Mouse (Mus musculus) midbrain, embryonic 15.5 days (tissue): ENCODE results near the gene Olfr655. TPM values are rescaled to one million over a fixed set of nuclear protein-coding genes. Genes with fewer than 3 reads are reported as not detected.

Experiments used
- ATAC-seq: fragments of 200-750 bp; cut with Nextera tagmentation; replicated peaks from 2 replicates; pipeline ENCODE4 v1.8.0; 2017; ENCODE audit warnings: moderate TSS enrichment
- H3K27ac ChIP-seq: fragments of 300-500 bp; sonication (generic); 2 replicates; pipeline ENCODE4 v1.5.1; 2015; ENCODE audit warnings: mild to moderate bottlenecking, inconsistent platforms
- H3K27me3 ChIP-seq: fragments of 300-500 bp; sonication (generic); replicated peaks from 2 replicates; pipeline ENCODE4 v1.6.1; 2015; ENCODE audit warnings: inconsistent platforms
- H3K36me3 ChIP-seq: fragments of 300-500 bp; sonication (generic); replicated peaks from 2 replicates; pipeline ENCODE4 v1.6.1; 2015; ENCODE audit warnings: inconsistent platforms
- H3K4me1 ChIP-seq: fragments of 300-500 bp; sonication (generic); 2 replicates; pipeline ENCODE4 v1.6.1; 2015; ENCODE audit warnings: inconsistent platforms
- H3K4me2 ChIP-seq: fragments of 300-500 bp; sonication (generic); 2 replicates; pipeline ENCODE4 v1.6.1; 2015; ENCODE audit warnings: inconsistent platforms, mild to moderate bottlenecking, moderate library complexity
- H3K4me3 ChIP-seq: fragments of 300-500 bp; sonication (generic); 2 replicates; pipeline ENCODE4 v1.5.1; 2015; ENCODE audit warnings: mild to moderate bottlenecking, inconsistent platforms
- H3K9ac ChIP-seq: fragments of 300-500 bp; sonication (generic); 2 replicates; pipeline ENCODE4 v1.6.1; 2015; ENCODE audit warnings: mild to moderate bottlenecking, inconsistent platforms
- H3K9me3 ChIP-seq: fragments of 300-500 bp; sonication (generic); 2 replicates; pipeline ENCODE4 v1.6.1; 2016; ENCODE audit warnings: inconsistent platforms
- WGBS: fragments of 180-500 bp; shearing (Covaris S2); methylation state at CpG from one replicate; pipeline ENCODE4 v1.1.7; 2015; ENCODE audit warnings: mixed read lengths; 5-methylcytosine and 5-hydroxymethylcytosine counted together
- polyA plus RNA-seq: library from polyadenylated mRNA; unstranded; fragments of >200 nt; fragmentation: Nextera tagmentation; extraction: Ambion mirVana; gene quantifications from 2 replicates; pipeline ENCODE4 v1.2.1, GENCODE M21; 2015

The Olfr655 gene
- not detected in 2 replicates for polyA plus RNA-seq

- H3K27ac ChIP-seq: no peak within 1 kb of the TSS
- no peak within 1 kb of the TSS for H3K4me3 ChIP-seq
- no peak within 1 kb of the TSS for H3K9ac ChIP-seq
- H3K9me3 ChIP-seq: no peaks in the 10 kb centered on the region
- WGBS: 87% methylated on average over 2 of the region's 2 CpGs
- no peaks in the 10 kb centered on the region for H3K4me1 ChIP-seq
- H3K27me3 ChIP-seq: no peaks in the 10 kb centered on the region
- no peaks in the 10 kb centered on the region for H3K36me3 ChIP-seq
- ATAC-seq: no peak
- H3K4me2 ChIP-seq: no peak within 1 kb of the TSS
Observed at GRCm38 (mm10) chr7:104601679-104602078, at the start of gene Olfr655. Olfr655 (minus strand) TSS chr7:104601779.

- WGBS: 27% methylated on average over 22 of the region's 22 CpGs
- Histone ChIP-seq H3K36me3 (no peaks in the 10 kb centered on the region), H3K9me3 (no peaks in the 10 kb centered on the region), H3K9ac (no peak within 1 kb of the TSS), H3K27me3 (no peaks in the 10 kb centered on the region), H3K4me1 (no peaks in the 10 kb centered on the region), H3K27ac (no peak within 1 kb of the TSS), H3K4me2 (peak within 1 kb of the TSS; percentile 54), H3K4me3 (peak within 1 kb of the TSS; percentile 36)
- peak; percentile 95 for ATAC-seq
Observed at GRCm38 (mm10) chr7:104646841-104647482, 45.4 kb upstream of the Olfr655 start, which contains the start of gene Olfr658. Olfr658 (minus strand) TSS chr7:104647305.

GRCm38 (mm10) chr7:104624494-104624893 is 22.9 kb upstream of the Olfr655 start, which contains the start of gene Olfr657:
Olfr657 (plus strand) TSS chr7:104624794.
- Histone ChIP-seq H3K4me3 (no peak within 1 kb of the TSS), H3K4me1 (no peaks in the 10 kb centered on the region), H3K4me2 (no peak within 1 kb of the TSS)

GRCm38 (mm10) chr7:104613655-104614054 is 12.1 kb upstream of the Olfr655 start, which contains the start of gene Olfr656:
Olfr656 (plus strand) TSS chr7:104613955.
- Histone ChIP-seq H3K9me3 (no peaks in the 10 kb centered on the region), H3K27me3 (no peaks in the 10 kb centered on the region), H3K27ac (no peak within 1 kb of the TSS), H3K4me2 (no peak within 1 kb of the TSS), H3K4me1 (no peaks in the 10 kb centered on the region), H3K9ac (no peak within 1 kb of the TSS), H3K4me3 (no peak within 1 kb of the TSS), H3K36me3 (no peaks in the 10 kb centered on the region)
- 68% methylated on average over 4 of the region's 4 CpGs for WGBS
- no peak for ATAC-seq

More at GRCm38 (mm10) chr7:104624494-104624893, 22.9 kb upstream of the Olfr655 start, which contains the start of gene Olfr657:
- no peaks in the 10 kb centered on the region for H3K36me3 ChIP-seq
- ATAC-seq: no peak
- no peak within 1 kb of the TSS for H3K27ac ChIP-seq
- no peaks in the 10 kb centered on the region for H3K9me3 ChIP-seq
- no peak within 1 kb of the TSS for H3K9ac ChIP-seq
- H3K27me3 ChIP-seq: no peaks in the 10 kb centered on the region

- H3K36me3 ChIP-seq: no peaks in the 10 kb centered on the region
- no peak overlapping the region for H3K27ac ChIP-seq
- no peak overlapping the region for H3K9ac ChIP-seq
- H3K27me3 ChIP-seq: no peaks in the 10 kb centered on the region
- no peak for ATAC-seq
- no peak overlapping the region for H3K4me3 ChIP-seq
- H3K4me1 ChIP-seq: no peaks in the 10 kb centered on the region
- H3K9me3 ChIP-seq: no peaks in the 10 kb centered on the region
- no peak overlapping the region for H3K4me2 ChIP-seq
Observed at GRCm38 (mm10) chr7:104604727-104605126, 3.1 kb upstream of the Olfr655 start.

- no peaks in the 10 kb centered on the region for H3K4me1 ChIP-seq
- no peaks in the 10 kb centered on the region for H3K27me3 ChIP-seq
- 7% methylated on average over 3 of the region's 3 CpGs for WGBS
- no peak overlapping the region for H3K4me2 ChIP-seq
- no peak overlapping the region for H3K27ac ChIP-seq
- no peak for ATAC-seq
- no peaks in the 10 kb centered on the region for H3K36me3 ChIP-seq
- no peaks in the 10 kb centered on the region for H3K9me3 ChIP-seq
- H3K4me3 ChIP-seq: no peak overlapping the region
- no peak overlapping the region for H3K9ac ChIP-seq
Observed at GRCm38 (mm10) chr7:104603173-104603572, 1.6 kb upstream of the Olfr655 start.

- H3K9me3 ChIP-seq: no peaks in the 10 kb centered on the region
- no peaks in the 10 kb centered on the region for H3K4me1 ChIP-seq
- no peak overlapping the region for H3K27ac ChIP-seq
- H3K27me3 ChIP-seq: no peaks in the 10 kb centered on the region
- no peak overlapping the region for H3K4me3 ChIP-seq
- WGBS: 82% methylated on average over 5 of the region's 5 CpGs
- no peaks in the 10 kb centered on the region for H3K36me3 ChIP-seq
- no peak for ATAC-seq
- no peak overlapping the region for H3K4me2 ChIP-seq
- no peak overlapping the region for H3K9ac ChIP-seq
Observed at GRCm38 (mm10) chr7:104588274-104588673, 13.3 kb downstream of the Olfr655 start.

GRCm38 (mm10) chr7:104586725-104587124 is 14.9 kb downstream of the Olfr655 start, which contains the start of gene Olfr654:
Olfr654 (plus strand) TSS chr7:104587025.
- Histone ChIP-seq H3K9ac (no peak within 1 kb of the TSS), H3K4me1 (no peaks in the 10 kb centered on the region), H3K4me2 (no peak within 1 kb of the TSS), H3K4me3 (no peak within 1 kb of the TSS), H3K9me3 (no peaks in the 10 kb centered on the region), H3K27me3 (no peaks in the 10 kb centered on the region), H3K36me3 (no peaks in the 10 kb centered on the region), H3K27ac (no peak within 1 kb of the TSS)
- 88% methylated on average over 4 of the region's 4 CpGs for WGBS
- ATAC-seq: no peak

- no peaks in the 10 kb centered on the region for H3K36me3 ChIP-seq
- no peaks in the 10 kb centered on the region for H3K9me3 ChIP-seq
- no peaks in the 10 kb centered on the region for H3K27me3 ChIP-seq
- H3K27ac ChIP-seq: no peak overlapping the region
- H3K9ac ChIP-seq: no peak overlapping the region
- H3K4me3 ChIP-seq: no peak overlapping the region
- H3K4me2 ChIP-seq: no peak overlapping the region
- 89% methylated on average over 4 of the region's 4 CpGs for WGBS
- H3K4me1 ChIP-seq: no peaks in the 10 kb centered on the region
- ATAC-seq: no peak
Observed at GRCm38 (mm10) chr7:104581429-104581828, 20.1 kb downstream of the Olfr655 start.

- ATAC-seq: no peak
- Histone ChIP-seq H3K4me1 (no peaks in the 10 kb centered on the region), H3K9me3 (no peaks in the 10 kb centered on the region), H3K36me3 (no peaks in the 10 kb centered on the region), H3K4me2 (no peak overlapping the region), H3K4me3 (no peak overlapping the region), H3K9ac (no peak overlapping the region), H3K27ac (no peak overlapping the region), H3K27me3 (no peaks in the 10 kb centered on the region)
- WGBS: 98% methylated on average over 4 of the region's 4 CpGs
Observed at GRCm38 (mm10) chr7:104580846-104581245, 20.7 kb downstream of the Olfr655 start.

- no peak within 1 kb of the TSS for H3K4me2 ChIP-seq
- no peaks in the 10 kb centered on the region for H3K4me1 ChIP-seq
- whole genome bisulfite sequencing: 76% methylated on average over 2 of the region's 2 CpGs
- ATAC-seq: no peak
- H3K9me3 ChIP-seq: no peaks in the 10 kb centered on the region
- no peak within 1 kb of the TSS for H3K4me3 ChIP-seq
- no peaks in the 10 kb centered on the region for H3K36me3 ChIP-seq
- no peak within 1 kb of the TSS for H3K9ac ChIP-seq
- no peaks in the 10 kb centered on the region for H3K27me3 ChIP-seq
- no peak within 1 kb of the TSS for H3K27ac ChIP-seq
Observed at GRCm38 (mm10) chr7:104577014-104577413, 24.6 kb downstream of the Olfr655 start, which contains the start of gene Olfr653. Olfr653 (plus strand) TSS chr7:104577314.

GRCm38 (mm10) chr7:104560601-104561000 is 41.0 kb downstream of the Olfr655 start, which contains the start of gene Olfr652:
Olfr652 (plus strand) TSS chr7:104560901.
- Histone ChIP-seq H3K36me3 (no peaks in the 10 kb centered on the region), H3K4me3 (no peak within 1 kb of the TSS), H3K9me3 (no peaks in the 10 kb centered on the region), H3K4me2 (no peak within 1 kb of the TSS), H3K4me1 (no peaks in the 10 kb centered on the region), H3K27me3 (no peaks in the 10 kb centered on the region), H3K27ac (no peak within 1 kb of the TSS), H3K9ac (no peak within 1 kb of the TSS)
- no peak for ATAC-seq

GRCm38 (mm10) chr7:104552700-104553099 is 48.9 kb downstream of the Olfr655 start:
- Histone ChIP-seq H3K4me1 (no peaks in the 10 kb centered on the region), H3K27ac (no peak overlapping the region), H3K4me2 (no peak overlapping the region), H3K36me3 (no peaks in the 10 kb centered on the region), H3K9ac (no peak overlapping the region), H3K9me3 (no peaks in the 10 kb centered on the region), H3K27me3 (no peaks in the 10 kb centered on the region), H3K4me3 (no peak overlapping the region)
- 87% methylated on average over 1 of the region's 1 CpGs for WGBS
- ATAC-seq: no peak
